Mouse (Mus musculus) layer of hippocampus, adult 2 months (tissue): ENCODE data around the gene Atp1b1. TPM values are rescaled to one million over a fixed set of nuclear protein-coding genes. Genes with fewer than 3 reads are reported as not detected.

Experiments used
- DNase-seq, 2 experiments: peaks; one replicate each; pipeline ENCODE4 v3.0.0; 2022; ENCODE audit warnings: low spot score in 2 of 2
- H3K27ac ChIP-seq: fragments of 200-600 bp; 2 replicates; pipeline ENCODE4 v1.8.1; 2022
- H3K4me3 ChIP-seq: fragments of 200-600 bp; 2 replicates; pipeline ENCODE4 v1.8.1; 2022; ENCODE audit warnings: mild to moderate bottlenecking
- CTCF ChIP-seq: fragments of 200-600 bp; conservative IDR thresholded peaks from 2 replicates; pipeline ENCODE4 v1.8.1; 2022; ENCODE audit warnings: antibody characterized with exemption, mild to moderate bottlenecking, moderate library complexity
- total RNA-seq, 2 experiments: library from RNA; stranded (reverse); gene quantifications; 2 replicates each; pipeline ENCODE4 v1.2.3; 2021

Gene Atp1b1
- total RNA-seq, 2 experiments from 2014 or later: 1,930 to 2,057 TPM

- Histone ChIP-seq H3K4me3 (no peak overlapping the region), H3K27ac (peak overlapping the region; percentile 55; the same call in 1 of the 2 replicates)
- no peak for TF ChIP-seq CTCF
- DNase-seq: no peak
Observed at GRCm38 (mm10) chr1:164447521-164447920, 10.6 kb downstream of the Atp1b1 start.

- no peak for TF ChIP-seq CTCF
- Histone ChIP-seq H3K4me3 (peak overlapping the region; percentile 4), H3K27ac (peak overlapping the region; percentile 43)
- no peak for DNase-seq
Observed at GRCm38 (mm10) chr1:164446535-164446934, 11.6 kb downstream of the Atp1b1 start.

GRCm38 (mm10) chr1:164445620-164446162 lies 12.5 kb downstream of the Atp1b1 start:
- peak overlapping the region; percentile 3; the same call in 1 of the 2 replicates for H3K4me3 ChIP-seq
- DNase-seq: no peak
- no peak for TF ChIP-seq CTCF
- H3K27ac ChIP-seq: peak overlapping the region; percentile 43

GRCm38 (mm10) chr1:164441408-164441974 lies 16.7 kb downstream of the Atp1b1 start:
- Histone ChIP-seq H3K4me3 (no peak overlapping the region; the same call in 1 of the 2 replicates), H3K27ac (peak overlapping the region; percentile 46; the same call in 1 of the 2 replicates)
- TF ChIP-seq CTCF: no peak
- no peak for DNase-seq

GRCm38 (mm10) chr1:164440708-164441407 lies 17.3 kb downstream of the Atp1b1 start:
- TF ChIP-seq CTCF: no peak
- no peak for DNase-seq
- Histone ChIP-seq H3K27ac (peak overlapping the region; percentile 46; the same call in 1 of the 2 replicates), H3K4me3 (no peak overlapping the region)

GRCm38 (mm10) chr1:164440230-164440629 lies 17.9 kb downstream of the Atp1b1 start:
- Histone ChIP-seq H3K27ac (peak overlapping the region; percentile 15; the same call in 1 of the 2 replicates), H3K4me3 (no peak overlapping the region)
- DNase-seq: no peak
- TF ChIP-seq CTCF: no peak

- H3K27ac ChIP-seq: no peak overlapping the region
- TF ChIP-seq CTCF: no peak
- no peak for DNase-seq
- H3K4me3 ChIP-seq: no peak overlapping the region
Observed at GRCm38 (mm10) chr1:164436749-164437148, 21.4 kb downstream of the Atp1b1 start.

GRCm38 (mm10) chr1:164434049-164434448 lies 24.1 kb downstream of the Atp1b1 start:
- Histone ChIP-seq H3K4me3 (no peak overlapping the region), H3K27ac (peak overlapping the region; percentile 15; the same call in 1 of the 2 replicates)
- no peak for DNase-seq
- TF ChIP-seq CTCF: no peak

- TF ChIP-seq CTCF: no peak
- Histone ChIP-seq H3K4me3 (no peak overlapping the region), H3K27ac (no peak overlapping the region)
- no peak for DNase-seq
Observed at GRCm38 (mm10) chr1:164432649-164433048, 25.5 kb downstream of the Atp1b1 start.

GRCm38 (mm10) chr1:164428644-164429043 lies 29.5 kb downstream of the Atp1b1 start:
- no peak overlapping the region for H3K4me3 ChIP-seq
- no peak for TF ChIP-seq CTCF

GRCm38 (mm10) chr1:164427777-164428176 lies 30.4 kb downstream of the Atp1b1 start:
- H3K4me3 ChIP-seq: no peak overlapping the region
- TF ChIP-seq CTCF: no peak
- H3K27ac ChIP-seq: no peak overlapping the region
- no peak for DNase-seq

More at GRCm38 (mm10) chr1:164428644-164429043, 29.5 kb downstream of the Atp1b1 start:
- DNase-seq: no peak
- peak overlapping the region; percentile 11; the same call in 1 of the 2 replicates for H3K27ac ChIP-seq

GRCm38 (mm10) chr1:164426227-164426626 lies 31.9 kb downstream of the Atp1b1 start:
- no peak for DNase-seq
- no peak for TF ChIP-seq CTCF
- no peak overlapping the region for H3K4me3 ChIP-seq
- no peak overlapping the region for H3K27ac ChIP-seq

- H3K4me3 ChIP-seq: no peak overlapping the region
- no peak for TF ChIP-seq CTCF
- no peak overlapping the region for H3K27ac ChIP-seq
- DNase-seq: no peak
Observed at GRCm38 (mm10) chr1:164420623-164421354, 37.4 kb downstream of the Atp1b1 start.
